Mouse (Mus musculus): Measurements from ENCODE around the gene Trf. TPM values are rescaled to one million over a fixed set of nuclear protein-coding genes. Genes with fewer than 3 reads are reported as not detected.

The Trf gene
- polyA plus RNA-seq, 1 experiment from 2014 or later: 44.0 TPM

DNA sequence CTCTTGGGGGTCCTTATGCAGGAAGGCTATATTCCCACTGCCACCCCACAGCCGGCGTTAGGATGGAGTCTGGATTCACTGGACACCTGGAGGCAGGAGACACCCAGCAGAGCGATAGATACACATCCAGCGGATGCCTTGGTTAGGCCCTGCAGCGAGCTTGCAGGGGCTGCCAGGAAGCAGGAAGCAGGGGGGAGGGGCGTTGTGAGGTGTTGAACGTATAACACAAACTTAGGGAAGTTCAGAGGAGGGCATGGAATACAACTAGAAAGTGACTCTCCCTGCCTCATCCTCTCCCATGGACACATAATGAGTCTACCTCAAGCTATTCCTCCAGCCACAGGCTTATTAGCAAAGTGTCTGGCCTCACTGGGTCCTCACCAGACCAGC, 2.8 kb upstream of the Trf start:
- ATAC-seq (ENCODE audit: insufficient number of reproducible peaks, insufficient read depth, low FRiP score, low read depth): no peak
- 61% methylated on average over 7 of the region's 7 CpGs for WGBS
- H3K27ac ChIP-seq (replicated peaks in 1 of 2; ENCODE audit: control insufficient read depth in 1 of 2, insufficient read depth in 1 of 2, low read depth in 2 of 2, low read length in 2 of 2): no peak overlapping the region

DNA sequence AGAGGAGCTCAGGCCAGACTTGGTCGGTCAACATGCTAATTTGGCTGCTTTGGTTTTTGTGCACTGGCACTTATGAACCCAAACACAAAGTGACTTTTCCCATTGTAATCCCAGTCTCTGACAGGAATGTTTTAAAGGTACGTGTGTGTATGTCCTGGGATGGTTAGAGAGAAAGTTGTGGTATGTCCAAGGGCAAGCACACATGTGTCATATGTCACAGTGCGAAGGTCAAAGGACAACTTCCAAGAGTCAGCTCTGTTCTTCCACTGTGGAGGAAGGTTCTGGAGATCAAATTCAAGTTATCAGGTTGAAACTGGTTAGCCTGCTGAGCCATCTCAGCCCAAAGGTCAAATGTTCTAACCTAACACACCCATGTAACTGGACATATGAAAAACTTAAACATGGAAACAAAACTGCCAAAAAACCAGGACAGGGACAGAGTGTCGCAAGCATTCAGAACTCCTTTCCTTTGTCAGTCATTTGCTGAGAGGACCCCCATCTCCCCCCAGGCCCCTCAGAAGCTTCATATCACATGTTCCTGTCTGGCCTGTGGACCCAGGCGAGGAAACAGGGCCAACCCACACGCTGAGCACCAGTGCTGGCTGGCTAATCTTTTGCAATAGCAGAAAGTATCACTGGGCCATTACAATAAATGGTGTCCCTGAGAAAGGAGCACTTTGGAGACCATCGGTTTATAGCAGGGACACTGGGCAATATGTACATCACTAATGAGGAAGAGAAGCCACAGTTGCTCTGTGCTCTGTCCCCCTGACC, 2.2 kb upstream of the Trf start:
- ATAC-seq (ENCODE audit: insufficient number of reproducible peaks, insufficient read depth, low FRiP score, low read depth): no peak
- WGBS: 87% methylated on average over 7 of the region's 7 CpGs
- Histone ChIP-seq H3K4me1 (ENCODE audit: control insufficient read depth in 2 of 2, insufficient read depth in 2 of 2, low read length in 2 of 2) (peaks cover 5 to 8% of the 10 kb centered on the region in 2 experiments; a peak in 2 of 4 replicates), H3K27me3 (ENCODE audit: control insufficient read depth, insufficient read depth, low read length) (no peaks in the 10 kb centered on the region), H3K4me2 (ENCODE audit: low read length) (no peak overlapping the region), H3K9me3 (ENCODE audit: control insufficient read depth, low read length) (no peaks in the 10 kb centered on the region), H3K27ac (replicated peaks in 1 of 2; ENCODE audit: control insufficient read depth in 1 of 2, insufficient read depth in 1 of 2, low read depth in 2 of 2, low read length in 2 of 2) (no peak overlapping the region), H3K36me3 (ENCODE audit: control insufficient read depth, insufficient read depth, low read length) (no peaks in the 10 kb centered on the region), H3K4me3 (ENCODE audit: control insufficient read depth in 1 of 2, insufficient read depth in 1 of 2, low read depth in 1 of 2, low read length in 2 of 2) (no peak overlapping the region), H3K9ac (ENCODE audit: low read length) (no peak overlapping the region)

More for the DNA sequence above, 2.8 kb upstream of the Trf start:
- peaks cover 5 to 8% of the 10 kb centered on the region in 2 experiments; a peak in 2 of 4 replicates for H3K4me1 ChIP-seq (ENCODE audit: control insufficient read depth in 2 of 2, insufficient read depth in 2 of 2, low read length in 2 of 2)
- H3K4me2 ChIP-seq (ENCODE audit: low read length): no peak overlapping the region
- H3K9me3 ChIP-seq (ENCODE audit: control insufficient read depth, low read length): no peaks in the 10 kb centered on the region
- H3K4me3 ChIP-seq (ENCODE audit: control insufficient read depth in 1 of 2, insufficient read depth in 1 of 2, low read depth in 1 of 2, low read length in 2 of 2): no peak overlapping the region
- H3K27me3 ChIP-seq (ENCODE audit: control insufficient read depth, insufficient read depth, low read length): no peaks in the 10 kb centered on the region
- no peak overlapping the region for H3K9ac ChIP-seq (ENCODE audit: low read length)
- no peaks in the 10 kb centered on the region for H3K36me3 ChIP-seq (ENCODE audit: control insufficient read depth, insufficient read depth, low read length)

GRCm38 (mm10) chr9:103229037-103229867, 992 bp downstream of the Trf start:
- Histone ChIP-seq H3K36me3 (ENCODE audit: control insufficient read depth, insufficient read depth, low read length) (no peaks in the 10 kb centered on the region), H3K4me3 (ENCODE audit: control insufficient read depth in 1 of 2, insufficient read depth in 1 of 2, low read depth in 1 of 2, low read length in 2 of 2) (no peak overlapping the region), H3K4me1 (ENCODE audit: control insufficient read depth in 2 of 2, insufficient read depth in 2 of 2, low read length in 2 of 2) (peaks cover 5 to 8% of the 10 kb centered on the region in 2 experiments; a peak in 2 of 4 replicates), H3K27ac (replicated peaks in 1 of 2; ENCODE audit: control insufficient read depth in 1 of 2, insufficient read depth in 1 of 2, low read depth in 2 of 2, low read length in 2 of 2) (no peak overlapping the region), H3K4me2 (ENCODE audit: low read length) (no peak overlapping the region), H3K9me3 (ENCODE audit: control insufficient read depth, low read length) (no peaks in the 10 kb centered on the region), H3K27me3 (ENCODE audit: control insufficient read depth, insufficient read depth, low read length) (no peaks in the 10 kb centered on the region), H3K9ac (ENCODE audit: low read length) (no peak overlapping the region)
- ATAC-seq (ENCODE audit: insufficient number of reproducible peaks, insufficient read depth, low FRiP score, low read depth): no peak
- 79% methylated on average over 15 of the region's 15 CpGs for WGBS

GRCm38 (mm10) chr9:103228370-103229003, 1.8 kb downstream of the Trf start:
- Histone ChIP-seq H3K4me3 (ENCODE audit: control insufficient read depth in 1 of 2, insufficient read depth in 1 of 2, low read depth in 1 of 2, low read length in 2 of 2) (no peak overlapping the region), H3K27me3 (ENCODE audit: control insufficient read depth, insufficient read depth, low read length) (no peaks in the 10 kb centered on the region), H3K36me3 (ENCODE audit: control insufficient read depth, insufficient read depth, low read length) (no peaks in the 10 kb centered on the region), H3K27ac (replicated peaks in 1 of 2; ENCODE audit: control insufficient read depth in 1 of 2, insufficient read depth in 1 of 2, low read depth in 2 of 2, low read length in 2 of 2) (no peak overlapping the region), H3K4me1 (ENCODE audit: control insufficient read depth in 2 of 2, insufficient read depth in 2 of 2, low read length in 2 of 2) (peaks cover 5 to 8% of the 10 kb centered on the region in 2 experiments; a peak in 2 of 4 replicates), H3K4me2 (ENCODE audit: low read length) (no peak overlapping the region), H3K9me3 (ENCODE audit: control insufficient read depth, low read length) (no peaks in the 10 kb centered on the region), H3K9ac (ENCODE audit: low read length) (no peak overlapping the region)
- WGBS: 80% methylated on average over 13 of the region's 13 CpGs
- ATAC-seq (ENCODE audit: insufficient number of reproducible peaks, insufficient read depth, low FRiP score, low read depth): no peak

- Histone ChIP-seq H3K9me3 (ENCODE audit: control insufficient read depth, low read length) (no peaks in the 10 kb centered on the region), H3K27me3 (ENCODE audit: control insufficient read depth, insufficient read depth, low read length) (no peaks in the 10 kb centered on the region), H3K36me3 (ENCODE audit: control insufficient read depth, insufficient read depth, low read length) (no peaks in the 10 kb centered on the region), H3K9ac (ENCODE audit: low read length) (no peak overlapping the region), H3K4me3 (ENCODE audit: control insufficient read depth in 1 of 2, insufficient read depth in 1 of 2, low read depth in 1 of 2, low read length in 2 of 2) (no peak overlapping the region), H3K4me1 (ENCODE audit: control insufficient read depth in 2 of 2, insufficient read depth in 2 of 2, low read length in 2 of 2) (peaks cover 5 to 8% of the 10 kb centered on the region in 2 experiments; a peak in 2 of 4 replicates), H3K4me2 (ENCODE audit: low read length) (no peak overlapping the region), H3K27ac (replicated peaks in 1 of 2; ENCODE audit: control insufficient read depth in 1 of 2, insufficient read depth in 1 of 2, low read depth in 2 of 2, low read length in 2 of 2) (no peak overlapping the region)
- ATAC-seq (ENCODE audit: insufficient number of reproducible peaks, insufficient read depth, low FRiP score, low read depth): no peak
- 85% methylated on average over 16 of the region's 16 CpGs for WGBS
These were observed 2.5 kb downstream of the Trf start for GRCm38 (mm10) chr9:103227760-103228159.

GRCm38 (mm10) chr9:103226806-103227205, 3.4 kb downstream of the Trf start:
- H3K4me1 ChIP-seq (ENCODE audit: control insufficient read depth in 2 of 2, insufficient read depth in 2 of 2, low read length in 2 of 2): peaks cover 5 to 8% of the 10 kb centered on the region in 2 experiments; a peak in 2 of 4 replicates
- H3K4me3 ChIP-seq (ENCODE audit: control insufficient read depth in 1 of 2, insufficient read depth in 1 of 2, low read depth in 1 of 2, low read length in 2 of 2): no peak overlapping the region
- H3K27me3 ChIP-seq (ENCODE audit: control insufficient read depth, insufficient read depth, low read length): no peaks in the 10 kb centered on the region
- no peaks in the 10 kb centered on the region for H3K36me3 ChIP-seq (ENCODE audit: control insufficient read depth, insufficient read depth, low read length)
- WGBS: 86% methylated on average over 15 of the region's 15 CpGs
- ATAC-seq (ENCODE audit: insufficient number of reproducible peaks, insufficient read depth, low FRiP score, low read depth): no peak
- no peak overlapping the region for H3K4me2 ChIP-seq (ENCODE audit: low read length)
- H3K9me3 ChIP-seq (ENCODE audit: control insufficient read depth, low read length): no peaks in the 10 kb centered on the region
- H3K27ac ChIP-seq (replicated peaks in 1 of 2; ENCODE audit: control insufficient read depth in 1 of 2, insufficient read depth in 1 of 2, low read depth in 2 of 2, low read length in 2 of 2): no peak overlapping the region
- H3K9ac ChIP-seq (ENCODE audit: low read length): no peak overlapping the region

DNA sequence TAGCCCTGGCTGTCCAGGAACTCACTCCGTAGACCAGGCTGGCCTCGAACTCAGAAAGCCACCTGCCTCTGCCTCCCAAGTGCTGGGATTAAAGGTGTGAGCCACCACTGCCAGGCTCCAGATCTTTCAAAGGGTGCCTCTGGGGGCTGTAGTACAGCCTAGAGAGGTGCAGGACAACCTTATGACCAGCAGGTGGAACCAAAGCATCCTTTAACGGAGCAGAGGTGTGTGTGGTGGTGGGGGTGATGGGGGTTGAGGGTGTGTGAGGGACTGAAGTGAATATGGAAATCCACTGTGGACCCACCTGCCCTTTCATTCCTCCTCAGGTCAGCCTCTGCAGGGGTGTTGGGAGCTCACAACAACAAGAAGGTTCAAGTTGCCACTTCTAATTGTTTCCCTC, 4.8 kb downstream of the Trf start:
- H3K9me3 ChIP-seq (ENCODE audit: control insufficient read depth, low read length): no peaks in the 10 kb centered on the region
- no peak overlapping the region for H3K9ac ChIP-seq (ENCODE audit: low read length)
- no peak overlapping the region for H3K27ac ChIP-seq (replicated peaks in 1 of 2; ENCODE audit: control insufficient read depth in 1 of 2, insufficient read depth in 1 of 2, low read depth in 2 of 2, low read length in 2 of 2)
- H3K4me3 ChIP-seq (ENCODE audit: control insufficient read depth in 1 of 2, insufficient read depth in 1 of 2, low read depth in 1 of 2, low read length in 2 of 2): no peak overlapping the region
- H3K27me3 ChIP-seq (ENCODE audit: control insufficient read depth, insufficient read depth, low read length): no peaks in the 10 kb centered on the region
- no peaks in the 10 kb centered on the region for H3K36me3 ChIP-seq (ENCODE audit: control insufficient read depth, insufficient read depth, low read length)
- peaks cover under 1 to 5% of the 10 kb centered on the region in 2 experiments; a peak in 2 of 4 replicates for H3K4me1 ChIP-seq (ENCODE audit: control insufficient read depth in 2 of 2, insufficient read depth in 2 of 2, low read length in 2 of 2)
- WGBS: 66% methylated on average over 3 of the region's 3 CpGs
- no peak for ATAC-seq (ENCODE audit: insufficient number of reproducible peaks, insufficient read depth, low FRiP score, low read depth)
- no peak overlapping the region for H3K4me2 ChIP-seq (ENCODE audit: low read length)
